Mouse (Mus musculus): Measurements from ENCODE around the gene Gpsm3. TPM values are rescaled to one million over a fixed set of nuclear protein-coding genes. Genes with fewer than 3 reads are reported as not detected.
"Not testable (repeated sequence)": the region's sequence is repeated elsewhere in the genome, so short reads cannot be mapped to it uniquely, and the experiment has no call there.

Gpsm3 gene
- 4.0 and 5.8 TPM in 2 replicates for polyA plus RNA-seq (2015; fragmentation: Nextera tagmentation; extraction: Ambion mirVana)

DNA sequence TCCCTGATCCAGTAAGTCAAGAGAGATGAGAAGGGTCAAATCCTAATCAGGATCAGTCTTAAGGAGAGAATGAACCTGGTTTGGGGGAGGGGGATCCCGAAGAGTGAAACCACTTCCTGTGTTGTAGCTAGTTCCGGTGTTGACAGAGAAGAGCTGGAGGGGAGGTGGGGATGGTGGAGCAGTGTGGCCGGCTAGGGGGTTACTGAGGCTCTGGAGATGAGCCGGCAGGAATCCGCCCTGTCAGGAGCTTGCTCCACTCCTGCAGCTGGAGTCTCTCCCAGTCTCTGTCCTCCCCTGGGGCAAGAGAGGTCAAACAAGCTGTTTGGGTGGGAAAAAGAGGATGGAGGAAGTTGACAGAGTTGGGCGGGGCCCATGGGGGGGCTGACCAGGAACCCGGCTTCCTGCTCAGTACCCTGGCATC is at the start of gene Gpsm3:
Gene Gpsm3 (plus strand): TSS at position 126 of the 421 bp plus-strand sequence.
- Histone ChIP-seq H3K36me3 (peaks cover 8% of the 10 kb centered on the region), H3K4me3 (peak within 1 kb of the TSS; percentile 91; the same call in 1 of the 2 replicates), H3K9me3 (no peaks in the 10 kb centered on the region), H3K27ac (peak within 1 kb of the TSS; percentile 98), H3K4me2 (replicated peaks) (peak within 1 kb of the TSS; percentile 98), H3K27me3 (no peaks in the 10 kb centered on the region), H3K9ac (no peak within 1 kb of the TSS), H3K4me1 (peaks cover 64% of the 10 kb centered on the region)
- WGBS: 28% methylated on average over 7 of the region's 7 CpGs
- no peak for ATAC-seq (ENCODE audit: low FRiP score, low read depth)

GRCm38 (mm10) chr17:34543567-34543966 is 46.0 kb upstream of the Gpsm3 start:
- not testable (repeated sequence) for ATAC-seq (ENCODE audit: low FRiP score, low read depth); H3K27ac ChIP-seq; H3K9me3 ChIP-seq; H3K36me3 ChIP-seq; H3K9ac ChIP-seq; H3K4me2 ChIP-seq (replicated peaks); H3K4me3 ChIP-seq; H3K27me3 ChIP-seq; H3K4me1 ChIP-seq
- WGBS: 93% methylated on average over 13 of the region's 13 CpGs

DNA sequence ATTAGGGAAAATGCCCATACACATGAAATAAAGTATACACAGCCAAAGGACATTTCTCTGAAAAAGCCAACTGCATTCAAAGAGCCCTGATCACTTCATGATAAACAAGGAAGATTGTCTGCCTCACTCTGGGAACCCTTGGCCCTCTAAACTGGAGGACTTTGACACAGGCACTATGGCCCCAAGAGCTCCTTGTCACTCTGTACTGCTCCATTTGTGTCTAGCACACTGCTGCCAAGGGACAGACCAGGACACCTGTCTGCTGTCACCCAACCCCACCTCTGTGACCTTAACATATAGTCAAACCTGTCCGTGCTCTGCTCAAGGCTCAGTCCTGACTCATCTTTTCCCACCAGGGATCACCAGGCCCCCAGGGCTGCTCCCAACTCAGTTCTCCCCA is 42.8 kb upstream of the Gpsm3 start:
- Histone ChIP-seq H3K36me3 (no peaks in the 10 kb centered on the region), H3K4me1 (no peaks in the 10 kb centered on the region), H3K27me3 (no peaks in the 10 kb centered on the region), H3K27ac (no peak overlapping the region), H3K4me2 (replicated peaks) (no peak overlapping the region), H3K9ac (no peak overlapping the region), H3K9me3 (no peaks in the 10 kb centered on the region), H3K4me3 (no peak overlapping the region)
- WGBS: 89% methylated on average over 1 of the region's 1 CpGs
- ATAC-seq (ENCODE audit: low FRiP score, low read depth): no peak

- no peak overlapping the region for H3K27ac ChIP-seq
- no peak for ATAC-seq (ENCODE audit: low FRiP score, low read depth)
- no peak overlapping the region for H3K4me3 ChIP-seq
- WGBS: 89% methylated on average over 4 of the region's 4 CpGs
- H3K4me1 ChIP-seq: no peaks in the 10 kb centered on the region
- no peak overlapping the region for H3K9ac ChIP-seq
- no peaks in the 10 kb centered on the region for H3K36me3 ChIP-seq
- H3K9me3 ChIP-seq: no peaks in the 10 kb centered on the region
- H3K4me2 ChIP-seq (replicated peaks): no peak overlapping the region
- H3K27me3 ChIP-seq: no peaks in the 10 kb centered on the region
Observed at GRCm38 (mm10) chr17:34547601-34548000, 42.0 kb upstream of the Gpsm3 start.

DNA sequence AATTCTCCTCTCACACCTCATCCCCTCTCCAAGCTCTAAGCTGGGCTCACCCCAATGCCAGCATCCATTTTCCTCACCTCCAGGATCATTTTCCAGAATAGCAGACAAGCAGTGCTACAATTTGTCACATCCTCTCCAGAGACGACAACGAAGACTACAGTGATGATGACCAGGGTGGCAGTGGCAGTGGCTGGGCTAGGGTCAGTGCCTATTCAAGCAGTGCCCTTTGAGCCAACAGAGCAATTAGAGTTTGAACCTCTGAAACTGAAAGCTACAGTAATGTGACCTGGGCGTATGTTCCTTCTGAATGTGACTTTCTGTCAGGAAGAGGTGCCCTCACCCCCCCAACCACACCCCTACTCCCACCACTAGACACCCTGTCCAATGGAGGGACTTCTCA is 40.5 kb upstream of the Gpsm3 start:
- no peak overlapping the region for H3K4me3 ChIP-seq
- H3K36me3 ChIP-seq: no peaks in the 10 kb centered on the region
- H3K9me3 ChIP-seq: no peaks in the 10 kb centered on the region
- no peaks in the 10 kb centered on the region for H3K4me1 ChIP-seq
- H3K9ac ChIP-seq: no peak overlapping the region
- H3K4me2 ChIP-seq (replicated peaks): no peak overlapping the region
- no peak overlapping the region for H3K27ac ChIP-seq
- no peak for ATAC-seq (ENCODE audit: low FRiP score, low read depth)
- no peaks in the 10 kb centered on the region for H3K27me3 ChIP-seq
- 89% methylated on average over 3 of the region's 3 CpGs for WGBS

GRCm38 (mm10) chr17:34549843-34550242 is 39.8 kb upstream of the Gpsm3 start:
- no peak for ATAC-seq (ENCODE audit: low FRiP score, low read depth)
- Histone ChIP-seq H3K27ac (no peak overlapping the region), H3K9me3 (no peaks in the 10 kb centered on the region), H3K4me3 (no peak overlapping the region), H3K4me1 (no peaks in the 10 kb centered on the region), H3K27me3 (no peaks in the 10 kb centered on the region), H3K4me2 (replicated peaks) (no peak overlapping the region), H3K9ac (no peak overlapping the region), H3K36me3 (no peaks in the 10 kb centered on the region)
- 83% methylated on average over 2 of the region's 2 CpGs for WGBS

DNA sequence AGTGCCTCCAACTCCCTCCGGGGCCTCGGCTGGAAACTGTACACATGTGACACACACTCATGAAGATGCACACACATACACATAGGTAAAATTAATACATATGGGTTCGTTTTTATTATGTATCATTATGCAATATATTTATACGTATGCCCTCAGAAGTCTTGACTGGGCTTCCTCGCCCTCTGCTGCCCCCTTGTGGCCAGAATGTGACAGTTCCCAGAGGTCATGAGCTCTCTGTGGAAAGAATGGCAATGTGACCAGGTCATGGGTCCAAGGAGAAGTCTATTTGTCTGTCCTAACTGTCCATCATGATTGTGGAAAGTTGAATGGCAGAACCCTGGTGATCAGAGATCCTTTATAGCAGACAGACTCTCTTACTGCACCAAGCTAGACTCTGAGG is 34.1 kb upstream of the Gpsm3 start:
- H3K4me3 ChIP-seq: no peak overlapping the region
- H3K4me1 ChIP-seq: no peaks in the 10 kb centered on the region
- H3K9ac ChIP-seq: no peak overlapping the region
- no peak overlapping the region for H3K4me2 ChIP-seq (replicated peaks)
- H3K9me3 ChIP-seq: no peaks in the 10 kb centered on the region
- no peak overlapping the region for H3K27ac ChIP-seq
- H3K27me3 ChIP-seq: no peaks in the 10 kb centered on the region
- WGBS: 14% methylated on average over 5 of the region's 5 CpGs
- ATAC-seq (ENCODE audit: low FRiP score, low read depth): no peak
- H3K36me3 ChIP-seq: no peaks in the 10 kb centered on the region

- Histone ChIP-seq H3K9ac (no peak overlapping the region), H3K9me3 (no peaks in the 10 kb centered on the region), H3K4me3 (no peak overlapping the region), H3K27me3 (no peaks in the 10 kb centered on the region), H3K4me2 (replicated peaks) (no peak overlapping the region), H3K36me3 (no peaks in the 10 kb centered on the region), H3K4me1 (no peaks in the 10 kb centered on the region), H3K27ac (no peak overlapping the region)
- no peak for ATAC-seq (ENCODE audit: low FRiP score, low read depth)
- 88% methylated on average over 8 of the region's 8 CpGs for WGBS
Observed at GRCm38 (mm10) chr17:34556406-34556805, 33.2 kb upstream of the Gpsm3 start.

DNA sequence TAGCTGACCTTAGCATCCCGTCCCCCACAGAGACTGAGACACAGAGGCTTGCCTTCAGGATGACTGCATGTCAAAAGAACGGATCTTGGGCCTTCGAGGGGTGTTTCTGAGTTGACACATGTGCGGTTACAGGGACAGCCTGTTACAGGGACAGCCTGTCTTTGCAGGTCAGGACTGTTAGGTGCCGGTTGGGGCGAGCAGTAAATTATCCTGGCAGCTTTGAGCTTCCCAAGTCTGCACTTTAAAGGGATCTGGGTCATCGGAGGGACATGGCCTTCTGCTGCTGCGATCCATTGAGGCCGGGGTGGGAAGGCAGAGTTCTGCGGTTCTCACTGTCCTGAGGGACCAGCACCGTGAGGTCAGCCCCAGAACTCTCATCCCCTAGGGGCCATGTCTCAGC is 32.2 kb upstream of the Gpsm3 start:
- Histone ChIP-seq H3K9me3 (no peaks in the 10 kb centered on the region), H3K36me3 (no peaks in the 10 kb centered on the region), H3K4me2 (replicated peaks) (no peak overlapping the region), H3K4me1 (no peaks in the 10 kb centered on the region), H3K9ac (no peak overlapping the region), H3K27me3 (no peaks in the 10 kb centered on the region), H3K27ac (no peak overlapping the region), H3K4me3 (no peak overlapping the region)
- WGBS: 40% methylated on average over 11 of the region's 11 CpGs
- ATAC-seq (ENCODE audit: low FRiP score, low read depth): no peak

- no peak for ATAC-seq (ENCODE audit: low FRiP score, low read depth)
- Histone ChIP-seq H3K27ac (no peak overlapping the region), H3K27me3 (no peaks in the 10 kb centered on the region), H3K9ac (no peak overlapping the region), H3K4me1 (peaks cover 4% of the 10 kb centered on the region), H3K4me2 (replicated peaks) (no peak overlapping the region), H3K9me3 (no peaks in the 10 kb centered on the region), H3K4me3 (no peak overlapping the region), H3K36me3 (no peaks in the 10 kb centered on the region)
- WGBS: 83% methylated on average over 7 of the region's 7 CpGs
Observed at GRCm38 (mm10) chr17:34559116-34559515, 30.5 kb upstream of the Gpsm3 start.

DNA sequence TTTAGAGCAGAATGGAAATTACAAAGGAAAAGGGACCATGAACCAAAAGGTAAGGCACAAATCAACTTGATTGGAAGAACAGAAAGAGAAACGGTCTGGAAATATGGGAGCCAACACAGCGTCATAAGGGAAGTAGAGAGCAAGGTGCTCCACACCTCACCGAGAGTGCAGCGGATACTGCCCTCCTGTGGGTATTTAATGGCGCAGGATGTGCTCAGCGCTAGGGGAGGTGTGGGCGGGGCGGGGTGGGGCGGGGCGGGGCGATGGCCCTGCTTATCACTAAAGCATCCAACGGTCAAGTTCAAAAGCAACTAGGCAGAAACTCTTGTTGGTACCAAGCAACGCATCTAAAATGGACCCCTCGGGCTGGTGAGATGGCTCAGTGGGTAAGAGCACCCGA is 29.7 kb upstream of the Gpsm3 start:
- 23% methylated on average over 15 of the region's 15 CpGs for WGBS
- H3K36me3 ChIP-seq: no peaks in the 10 kb centered on the region
- ATAC-seq (ENCODE audit: low FRiP score, low read depth): no peak
- H3K4me1 ChIP-seq: peaks cover 12% of the 10 kb centered on the region
- H3K4me3 ChIP-seq: no peak overlapping the region
- H3K9ac ChIP-seq: no peak overlapping the region
- H3K27me3 ChIP-seq: no peaks in the 10 kb centered on the region
- no peak overlapping the region for H3K27ac ChIP-seq
- H3K9me3 ChIP-seq: no peaks in the 10 kb centered on the region
- H3K4me2 ChIP-seq (replicated peaks): no peak overlapping the region

- H3K27ac ChIP-seq: no peak overlapping the region
- no peak for ATAC-seq (ENCODE audit: low FRiP score, low read depth)
- H3K9me3 ChIP-seq: no peaks in the 10 kb centered on the region
- no peaks in the 10 kb centered on the region for H3K36me3 ChIP-seq
- no peaks in the 10 kb centered on the region for H3K27me3 ChIP-seq
- H3K4me3 ChIP-seq: no peak overlapping the region
- WGBS: 91% methylated on average over 6 of the region's 6 CpGs
- no peak overlapping the region for H3K9ac ChIP-seq
- no peak overlapping the region for H3K4me2 ChIP-seq (replicated peaks)
- H3K4me1 ChIP-seq: peaks cover 16% of the 10 kb centered on the region
Observed at GRCm38 (mm10) chr17:34560438-34560837, 29.2 kb upstream of the Gpsm3 start.

DNA sequence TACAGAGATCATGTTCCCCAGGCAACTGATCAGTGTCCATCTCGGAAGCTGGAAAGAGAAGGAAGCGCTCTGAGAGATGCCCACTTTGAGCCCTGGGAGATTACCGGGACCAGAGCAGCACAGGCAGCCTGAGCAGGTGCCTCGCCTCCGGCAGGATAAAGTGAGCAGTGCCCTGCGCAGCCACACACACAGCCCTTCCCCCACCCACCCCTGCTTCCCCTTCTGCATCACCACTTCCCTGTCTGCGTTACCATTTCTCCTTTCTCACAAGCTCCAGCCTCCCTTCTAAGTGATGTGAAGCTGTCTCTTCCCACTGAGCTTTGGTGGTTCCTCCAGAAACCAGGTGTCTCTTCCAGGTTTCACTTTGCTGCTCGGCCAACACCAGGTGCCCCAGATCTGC is 28.4 kb upstream of the Gpsm3 start:
- no peak for ATAC-seq (ENCODE audit: low FRiP score, low read depth)
- H3K27me3 ChIP-seq: no peaks in the 10 kb centered on the region
- no peak overlapping the region; the same call in 1 of the 2 replicates for H3K9ac ChIP-seq
- H3K4me1 ChIP-seq: peaks cover 16% of the 10 kb centered on the region
- peak overlapping the region; percentile 21; the same call in 1 of the 2 replicates for H3K4me2 ChIP-seq (replicated peaks)
- H3K27ac ChIP-seq: peak overlapping the region; percentile 22; the same call in 1 of the 2 replicates
- H3K9me3 ChIP-seq: no peaks in the 10 kb centered on the region
- no peaks in the 10 kb centered on the region for H3K36me3 ChIP-seq
- 38% methylated on average over 8 of the region's 8 CpGs for WGBS
- H3K4me3 ChIP-seq: no peak overlapping the region
